Mouse (Mus musculus) intestine, embryonic 15.5 days (tissue): ENCODE results near the gene Ptgis. TPM values are rescaled to one million over a fixed set of nuclear protein-coding genes. Genes with fewer than 3 reads are reported as not detected.

Experiments
- ATAC-seq: fragments of 200-750 bp; cut with Nextera tagmentation; 2 replicates; pipeline ENCODE4 v1.8.0; 2017; ENCODE audit warnings: moderate TSS enrichment, moderate library complexity
- H3K27ac ChIP-seq: fragments of 300-500 bp; sonication (generic); 2 replicates; pipeline ENCODE4 v1.5.1; 2015; ENCODE audit warnings: mild to moderate bottlenecking, inconsistent platforms
- H3K27me3 ChIP-seq: fragments of 300-500 bp; sonication (generic); replicated peaks from 2 replicates; pipeline ENCODE4 v1.6.1; 2015; ENCODE audit warnings: inconsistent platforms
- H3K36me3 ChIP-seq: fragments of 300-500 bp; sonication (generic); 2 replicates; pipeline ENCODE4 v1.6.1; 2015; ENCODE audit warnings: inconsistent platforms
- H3K4me1 ChIP-seq: fragments of 300-500 bp; sonication (generic); replicated peaks from 2 replicates; pipeline ENCODE4 v1.6.1; 2015; ENCODE audit warnings: inconsistent platforms
- H3K4me2 ChIP-seq: fragments of 300-500 bp; sonication (generic); replicated peaks from 2 replicates; pipeline ENCODE4 v1.6.1; 2015; ENCODE audit warnings: mild to moderate bottlenecking, inconsistent platforms
- H3K4me3 ChIP-seq: fragments of 300-500 bp; sonication (generic); replicated peaks from 2 replicates; pipeline ENCODE4 v1.5.1; 2015; ENCODE audit warnings: inconsistent platforms
- H3K9ac ChIP-seq: fragments of 300-500 bp; sonication (generic); 2 replicates; pipeline ENCODE4 v1.6.1; 2015; ENCODE audit warnings: inconsistent platforms
- H3K9me3 ChIP-seq: fragments of 300-500 bp; sonication (generic); 2 replicates; pipeline ENCODE4 v1.6.1; 2016; ENCODE audit warnings: inconsistent platforms
- WGBS: fragments of 180-500 bp; shearing (Covaris S2); methylation state at CpG from one replicate; pipeline ENCODE4 v1.1.7; 2015; 5-methylcytosine and 5-hydroxymethylcytosine counted together
- polyA plus RNA-seq: library from polyadenylated mRNA; unstranded; fragments of >200 nt; fragmentation: Nextera tagmentation; extraction: Ambion mirVana; gene quantifications from 2 replicates; pipeline ENCODE4 v1.2.1, GENCODE M21; 2015

Gene Ptgis
- polyA plus RNA-seq, 1 experiment from 2014 or later, result 13.4 TPM

DNA sequence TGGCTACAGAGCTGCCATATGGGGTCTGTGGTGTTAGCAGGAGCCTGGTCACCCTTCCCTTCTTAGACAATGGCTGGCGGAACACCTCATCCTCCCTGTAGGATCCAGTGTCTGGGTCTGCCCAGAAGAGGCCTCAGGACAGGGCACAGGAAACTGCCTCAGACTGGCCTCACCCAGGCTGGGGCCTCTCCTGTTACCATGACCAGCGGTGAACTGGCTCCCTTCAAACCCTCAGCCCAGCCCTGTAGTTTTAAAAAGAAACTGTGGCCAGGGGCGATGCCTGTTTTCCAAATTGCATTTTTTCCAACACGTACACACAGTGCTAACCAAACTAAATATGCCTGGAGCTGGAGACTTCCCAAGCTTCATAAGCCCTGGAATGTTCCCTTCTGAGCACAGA lies 20.7 kb upstream of the Ptgis start:
- Histone ChIP-seq H3K4me3 (no peak overlapping the region), H3K27ac (no peak overlapping the region), H3K9me3 (no peaks in the 10 kb centered on the region), H3K9ac (no peak overlapping the region), H3K4me1 (no peaks in the 10 kb centered on the region), H3K36me3 (no peaks in the 10 kb centered on the region), H3K4me2 (no peak overlapping the region), H3K27me3 (no peaks in the 10 kb centered on the region)
- ATAC-seq, result no peak
- 72% methylated on average over 4 of the region's 4 CpGs for WGBS

DNA sequence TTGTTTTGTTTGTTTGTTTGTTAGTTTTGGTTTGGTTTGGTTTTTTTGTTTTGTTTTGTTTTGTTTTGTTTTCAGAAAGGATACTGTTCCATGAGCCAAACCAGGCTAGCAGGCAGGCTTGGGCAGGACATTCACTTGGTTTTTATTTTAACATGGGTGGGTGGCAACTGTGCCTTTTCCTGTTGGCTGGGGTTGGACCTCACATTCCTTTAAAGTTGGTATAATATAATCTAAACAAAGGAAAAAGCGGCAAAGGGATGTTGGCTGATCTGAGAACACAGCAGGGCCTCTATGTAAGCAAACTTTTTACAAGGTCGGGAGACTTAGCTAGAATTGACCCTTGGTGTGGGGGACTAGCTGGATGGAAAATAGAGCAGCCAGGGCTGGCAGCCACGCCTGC lies 17.4 kb upstream of the Ptgis start:
- no peaks in the 10 kb centered on the region for H3K27me3 ChIP-seq
- no peaks in the 10 kb centered on the region for H3K36me3 ChIP-seq
- H3K4me3 ChIP-seq, result no peak overlapping the region
- peaks cover 8% of the 10 kb centered on the region; the same call in 1 of the 2 replicates for H3K4me1 ChIP-seq
- H3K9ac ChIP-seq, result no peak overlapping the region
- no peak overlapping the region for H3K27ac ChIP-seq
- 27% methylated on average over 3 of the region's 3 CpGs for WGBS
- H3K4me2 ChIP-seq, result no peak overlapping the region
- no peaks in the 10 kb centered on the region for H3K9me3 ChIP-seq
- no peak for ATAC-seq

DNA sequence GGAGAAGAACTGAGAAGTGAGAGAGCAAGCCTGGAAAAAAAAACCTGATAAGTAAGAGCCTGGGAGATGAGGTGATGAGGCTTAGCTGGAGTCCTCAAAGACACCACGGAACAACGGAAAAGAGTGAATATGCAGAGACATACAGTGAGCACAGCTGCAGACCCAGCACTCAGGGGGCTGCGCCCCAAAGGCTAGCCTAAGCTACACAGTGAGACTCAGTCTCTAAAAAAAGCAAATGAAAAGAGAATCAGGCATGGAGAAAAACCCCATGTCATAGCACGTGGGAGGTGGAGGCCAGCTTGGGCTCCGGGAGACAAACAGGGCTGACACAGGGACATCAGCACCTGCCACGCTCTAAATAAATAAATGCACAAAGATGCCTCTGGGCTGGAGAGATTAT lies 14.4 kb upstream of the Ptgis start:
- 71% methylated on average over 6 of the region's 6 CpGs for WGBS
- Histone ChIP-seq H3K4me1 (peaks cover 23% of the 10 kb centered on the region), H3K27me3 (no peaks in the 10 kb centered on the region), H3K9ac (no peak overlapping the region), H3K9me3 (no peaks in the 10 kb centered on the region), H3K4me2 (no peak overlapping the region), H3K4me3 (no peak overlapping the region), H3K27ac (no peak overlapping the region), H3K36me3 (no peaks in the 10 kb centered on the region)
- no peak for ATAC-seq

DNA sequence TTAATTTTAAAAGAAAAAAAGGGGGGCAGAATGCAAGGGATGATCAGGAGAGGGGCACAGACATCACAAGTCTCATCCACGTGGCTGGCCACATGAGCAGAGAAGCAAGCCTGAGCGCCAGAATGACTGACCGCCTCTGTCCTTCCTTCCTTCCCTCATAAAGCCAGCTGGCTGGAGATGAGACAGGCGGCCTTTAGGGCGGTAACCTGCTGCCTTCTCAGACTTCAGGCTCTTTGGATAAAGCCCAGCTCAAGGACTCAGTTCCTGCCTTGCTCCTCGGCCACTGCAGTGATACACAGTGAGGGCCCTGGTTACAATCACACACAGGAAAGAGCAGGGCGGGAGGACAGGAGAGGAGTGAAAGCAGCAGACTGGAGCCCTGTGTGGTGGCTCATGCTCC lies 13.8 kb upstream of the Ptgis start:
- no peak overlapping the region for H3K9ac ChIP-seq
- no peaks in the 10 kb centered on the region for H3K36me3 ChIP-seq
- ATAC-seq, result peak; percentile 42; the same call in 1 of the 2 replicates
- peak overlapping the region; percentile 48; the same call in 1 of the 2 replicates for H3K27ac ChIP-seq
- H3K27me3 ChIP-seq, result no peaks in the 10 kb centered on the region
- H3K9me3 ChIP-seq, result no peaks in the 10 kb centered on the region
- no peak overlapping the region for H3K4me2 ChIP-seq
- 44% methylated on average over 7 of the region's 7 CpGs for WGBS
- no peak overlapping the region for H3K4me3 ChIP-seq
- peaks cover 25% of the 10 kb centered on the region for H3K4me1 ChIP-seq

DNA sequence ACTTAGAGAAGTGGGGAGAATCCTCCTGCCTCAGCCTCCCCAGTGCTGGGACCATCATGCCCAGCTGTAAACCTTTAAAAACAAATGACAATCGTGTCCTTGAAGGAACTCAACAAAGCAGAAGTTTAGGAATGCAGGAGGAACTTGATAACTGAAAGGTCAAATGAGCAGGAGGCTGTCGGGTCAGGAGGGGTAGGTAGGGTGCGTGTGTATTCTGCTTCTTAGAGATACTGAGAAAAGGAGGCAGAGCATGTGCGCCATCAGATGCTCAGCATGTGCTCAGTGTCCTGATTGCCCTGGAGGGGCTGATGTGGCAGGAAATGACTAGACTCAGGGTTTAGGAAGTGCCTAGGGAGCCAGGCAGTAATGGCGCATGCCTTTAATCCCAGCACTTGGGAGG lies 13.1 kb upstream of the Ptgis start:
- H3K27ac ChIP-seq, result no peak overlapping the region
- no peak overlapping the region for H3K9ac ChIP-seq
- no peaks in the 10 kb centered on the region for H3K36me3 ChIP-seq
- no peaks in the 10 kb centered on the region for H3K27me3 ChIP-seq
- WGBS, result 71% methylated on average over 5 of the region's 5 CpGs
- no peak overlapping the region for H3K4me3 ChIP-seq
- ATAC-seq, result no peak
- no peaks in the 10 kb centered on the region for H3K9me3 ChIP-seq
- H3K4me2 ChIP-seq, result no peak overlapping the region
- peaks cover 25% of the 10 kb centered on the region for H3K4me1 ChIP-seq

DNA sequence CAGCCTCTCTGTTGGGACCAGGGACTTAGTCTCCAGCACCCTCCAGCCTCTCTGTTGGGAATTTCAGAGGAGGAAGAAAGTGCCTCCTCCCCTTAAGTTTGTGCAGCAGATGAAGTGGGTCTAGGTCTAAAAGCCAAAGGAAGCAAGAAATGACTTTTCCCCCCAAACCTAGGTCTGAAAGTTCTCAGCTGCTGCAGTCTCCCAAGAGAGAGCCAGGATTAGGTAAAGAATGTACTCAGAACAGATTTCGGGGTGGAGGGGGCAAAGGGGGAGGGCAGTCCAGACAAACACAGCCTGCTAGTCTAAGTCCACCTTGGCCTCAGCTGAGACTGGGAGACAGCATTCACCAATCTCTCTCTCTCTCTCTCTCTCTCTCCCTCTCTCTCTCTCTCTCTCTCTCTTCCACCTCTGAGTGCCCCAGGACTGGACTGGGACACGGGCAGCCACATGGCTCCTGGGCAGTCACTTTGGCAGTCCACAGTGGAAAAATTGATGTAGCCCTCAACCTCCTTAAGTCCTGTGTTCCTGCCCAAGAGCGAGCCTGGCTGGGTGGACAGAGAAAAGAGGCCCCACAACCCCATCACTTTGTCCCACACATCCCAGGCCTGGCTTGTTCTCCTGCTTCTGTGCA lies 11.8 kb upstream of the Ptgis start:
- no peaks in the 10 kb centered on the region for H3K36me3 ChIP-seq
- 0 out of 2 replicates have a peak overlapping the region, but pooled peaks have one; percentile 36 for H3K27ac ChIP-seq
- 35% methylated on average over 3 of the region's 3 CpGs for WGBS
- H3K9me3 ChIP-seq, result no peaks in the 10 kb centered on the region
- H3K9ac ChIP-seq, result no peak overlapping the region
- no peak for ATAC-seq
- no peaks in the 10 kb centered on the region for H3K27me3 ChIP-seq
- peaks cover 25% of the 10 kb centered on the region for H3K4me1 ChIP-seq
- no peak overlapping the region for H3K4me2 ChIP-seq
- H3K4me3 ChIP-seq, result no peak overlapping the region

DNA sequence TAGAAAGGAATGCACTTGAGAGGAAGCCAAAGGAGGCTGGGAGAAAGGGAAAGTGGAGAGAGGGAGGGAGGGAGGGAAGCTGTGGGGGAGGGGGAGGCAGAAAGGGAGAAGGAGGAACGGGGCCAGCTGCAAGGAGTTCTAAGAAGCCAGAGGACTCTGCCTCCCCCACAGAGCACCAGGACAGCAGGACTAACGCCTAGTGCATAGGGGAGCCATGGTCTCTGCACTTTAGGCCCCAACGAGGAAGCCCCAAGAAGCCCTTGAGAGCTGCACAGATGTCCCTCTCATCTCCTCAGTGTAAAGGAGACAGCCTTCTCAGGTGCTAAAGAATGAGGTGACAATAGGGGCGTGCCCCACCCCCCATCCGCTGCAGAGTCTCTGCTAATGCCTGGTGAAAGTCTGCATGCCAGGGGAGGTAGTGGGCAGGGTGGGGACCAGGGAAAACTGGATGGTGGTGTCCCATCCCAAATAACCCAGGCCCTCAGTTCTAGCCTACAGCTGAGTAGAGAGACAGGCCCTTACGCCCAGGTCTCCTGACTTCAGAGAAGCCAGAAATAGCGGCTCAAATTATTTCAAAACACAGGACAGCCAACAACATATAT lies 10.4 kb upstream of the Ptgis start:
- Histone ChIP-seq H3K27ac (peak overlapping the region; percentile 63), H3K9ac (no peak overlapping the region)

DNA sequence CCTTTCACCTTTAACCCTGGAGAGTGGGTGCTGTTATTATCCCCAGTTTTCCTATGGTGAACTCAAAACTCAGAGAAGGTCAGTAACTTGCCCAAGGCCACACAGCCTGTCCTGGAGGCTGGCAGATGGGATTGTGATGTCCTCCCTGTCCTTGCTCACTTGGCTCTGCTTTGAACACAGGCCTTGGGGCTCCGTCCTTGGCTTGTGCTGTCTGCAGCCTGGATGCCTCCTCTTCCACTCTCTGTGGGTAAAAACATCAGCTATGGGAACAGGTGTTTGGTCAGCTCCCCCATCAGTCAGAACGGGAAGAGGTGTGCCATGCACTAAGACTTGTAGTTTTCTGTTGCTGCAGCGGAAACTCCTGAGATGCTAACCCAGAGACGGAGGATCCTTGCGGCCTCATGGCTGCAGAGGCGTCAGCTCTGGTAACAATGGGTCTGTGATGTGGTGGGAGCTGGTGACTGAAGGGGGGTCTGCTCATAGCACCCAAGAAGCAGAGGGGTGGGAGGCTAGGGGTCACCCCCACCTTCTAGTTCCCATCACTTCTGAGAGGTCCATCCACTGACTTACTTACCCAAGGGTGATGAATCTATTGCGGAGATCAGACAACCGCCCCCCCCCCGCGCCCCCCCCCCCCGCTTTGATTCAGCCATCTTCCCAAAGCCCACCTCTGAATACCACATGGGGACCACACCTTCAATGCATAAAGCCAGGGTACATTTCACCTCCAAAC lies 9.8 kb upstream of the Ptgis start:
- no peak for ATAC-seq
- Histone ChIP-seq H3K9ac (no peak overlapping the region), H3K36me3 (no peaks in the 10 kb centered on the region)

More for the DNA sequence above, 10.4 kb upstream of the Ptgis start:
- peak overlapping the region; percentile 6; the same call in 1 of the 2 replicates for H3K4me2 ChIP-seq
- peaks cover 25% of the 10 kb centered on the region for H3K4me1 ChIP-seq
- ATAC-seq, result peak; percentile 39; the same call in 1 of the 2 replicates
- H3K27me3 ChIP-seq, result no peaks in the 10 kb centered on the region
- no peaks in the 10 kb centered on the region for H3K36me3 ChIP-seq
- 22% methylated on average over 7 of the region's 7 CpGs for WGBS
- no peak overlapping the region for H3K4me3 ChIP-seq
- H3K9me3 ChIP-seq, result no peaks in the 10 kb centered on the region

DNA sequence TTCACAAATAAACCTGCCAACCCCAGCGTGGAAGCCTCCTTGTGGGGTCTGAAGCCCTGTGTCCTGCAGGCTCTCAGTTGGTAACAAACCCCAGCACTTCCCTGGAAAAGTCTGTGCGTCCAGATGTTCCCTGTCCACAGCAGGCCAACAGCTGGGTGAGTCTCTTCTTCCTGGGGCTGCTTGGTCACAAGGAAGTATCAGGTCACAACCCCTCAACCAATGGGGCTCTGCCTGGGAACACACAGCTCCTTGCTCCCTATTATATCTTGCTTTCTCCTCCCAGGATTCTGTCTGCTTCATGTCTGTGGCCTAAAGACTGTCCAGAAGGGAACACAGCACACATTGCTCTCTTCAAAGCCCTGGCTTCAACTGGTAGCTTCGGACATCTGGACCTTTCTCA lies 9.2 kb upstream of the Ptgis start:
- Histone ChIP-seq H3K4me2 (0 out of 2 replicates have a peak overlapping the region, but pooled peaks have one; percentile 9), H3K9me3 (no peaks in the 10 kb centered on the region), H3K27me3 (no peaks in the 10 kb centered on the region), H3K9ac (no peak overlapping the region), H3K4me1 (peaks cover 25% of the 10 kb centered on the region), H3K4me3 (no peak overlapping the region), H3K36me3 (no peaks in the 10 kb centered on the region), H3K27ac (peak overlapping the region; percentile 57)
- ATAC-seq, result peak; percentile 67; the same call in 1 of the 2 replicates
- WGBS, result 43% methylated on average over 3 of the region's 3 CpGs

More for the DNA sequence above, 9.8 kb upstream of the Ptgis start:
- WGBS, result 33% methylated on average over 11 of the region's 11 CpGs
- H3K4me1 ChIP-seq, result peaks cover 25% of the 10 kb centered on the region
- H3K4me3 ChIP-seq, result no peak overlapping the region
- peak overlapping the region; percentile 57 for H3K27ac ChIP-seq
- H3K4me2 ChIP-seq, result 0 out of 2 replicates have a peak overlapping the region, but pooled peaks have one; percentile 9
- H3K9me3 ChIP-seq, result no peaks in the 10 kb centered on the region
- H3K27me3 ChIP-seq, result no peaks in the 10 kb centered on the region

DNA sequence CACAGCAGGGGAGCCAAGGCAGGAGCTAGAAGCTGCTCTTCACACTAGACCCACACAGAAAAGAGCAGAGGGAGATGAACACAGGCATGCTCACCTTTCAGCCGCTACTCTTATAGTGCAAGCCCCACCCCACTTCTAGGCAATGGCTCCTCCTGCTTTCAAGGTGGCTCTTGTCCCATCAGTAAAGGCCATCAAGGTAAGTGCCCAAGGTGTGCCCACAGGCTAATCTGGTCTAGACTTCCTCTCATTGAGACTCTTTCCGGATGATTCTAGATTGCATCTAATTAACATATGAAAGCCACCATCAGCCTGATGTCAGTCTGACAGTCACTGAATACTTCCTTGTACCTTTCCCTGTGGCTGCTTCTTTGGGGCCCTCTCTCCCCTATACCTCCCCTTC lies 7.4 kb upstream of the Ptgis start:
- 60% methylated on average over 2 of the region's 2 CpGs for WGBS
- H3K4me3 ChIP-seq, result no peak overlapping the region
- H3K9me3 ChIP-seq, result no peaks in the 10 kb centered on the region
- no peak overlapping the region for H3K9ac ChIP-seq
- no peak overlapping the region for H3K4me2 ChIP-seq
- ATAC-seq, result no peak
- no peaks in the 10 kb centered on the region for H3K27me3 ChIP-seq
- H3K4me1 ChIP-seq, result peaks cover 17% of the 10 kb centered on the region
- no peak overlapping the region for H3K27ac ChIP-seq
- H3K36me3 ChIP-seq, result no peaks in the 10 kb centered on the region

DNA sequence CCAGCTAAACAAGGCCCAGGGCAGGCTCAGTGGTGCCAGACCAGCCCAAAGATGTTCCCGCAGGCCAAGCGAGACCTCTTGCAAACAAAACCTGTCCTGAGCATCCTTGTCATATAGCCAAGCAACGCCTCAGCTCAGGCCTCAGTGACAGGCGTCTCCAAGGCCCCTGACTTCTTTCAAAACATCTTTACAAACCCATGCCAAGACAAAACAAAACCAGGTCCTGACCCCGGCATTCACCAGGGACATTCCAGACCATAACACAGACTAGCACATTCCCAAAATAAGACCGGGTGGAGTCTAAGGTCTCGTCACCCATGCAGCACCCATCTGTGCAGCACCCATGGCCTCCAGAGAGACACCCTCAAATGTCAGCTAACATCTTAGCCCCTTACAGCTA lies 6.3 kb upstream of the Ptgis start:
- WGBS, result 79% methylated on average over 7 of the region's 7 CpGs
- Histone ChIP-seq H3K4me1 (peaks cover 12% of the 10 kb centered on the region), H3K4me2 (no peak overlapping the region), H3K9me3 (no peaks in the 10 kb centered on the region), H3K36me3 (no peaks in the 10 kb centered on the region), H3K9ac (no peak overlapping the region), H3K27me3 (no peaks in the 10 kb centered on the region), H3K4me3 (no peak overlapping the region), H3K27ac (no peak overlapping the region)
- ATAC-seq, result no peak

DNA sequence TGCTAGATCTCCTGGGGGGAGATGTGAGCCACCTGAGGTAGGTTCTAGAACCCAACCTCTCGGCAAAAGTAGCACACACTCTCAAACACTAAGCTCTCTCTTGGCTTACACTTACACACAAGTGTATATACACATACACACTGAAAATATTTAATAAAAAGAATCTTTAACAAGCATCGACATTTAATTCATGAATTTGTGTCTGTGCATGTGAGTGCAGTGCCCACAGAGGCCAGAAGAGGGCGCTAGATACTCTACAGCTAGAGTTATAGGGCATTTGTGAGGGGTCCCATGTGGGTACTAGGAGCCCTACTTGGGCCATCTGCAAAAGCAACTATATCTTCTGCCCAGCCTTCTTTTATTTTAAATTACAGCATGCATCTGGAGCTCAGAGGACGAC lies 4.5 kb upstream of the Ptgis start:
- Histone ChIP-seq H3K9ac (no peak overlapping the region), H3K27me3 (no peaks in the 10 kb centered on the region), H3K27ac (no peak overlapping the region), H3K4me3 (no peak overlapping the region), H3K36me3 (no peaks in the 10 kb centered on the region), H3K4me1 (peaks cover 9% of the 10 kb centered on the region), H3K4me2 (no peak overlapping the region), H3K9me3 (no peaks in the 10 kb centered on the region)
- WGBS, result 78% methylated on average over 4 of the region's 4 CpGs
- ATAC-seq, result no peak
